Mouse (Mus musculus) C2C12 (cell line): ENCODE results near the gene Ppargc1a.

ENCODE experiments used
- CTCF ChIP-seq: IDR thresholded peaks from one replicate; pipeline ENCODE4 v1.5.1; 2011; ENCODE audit not compliant: control insufficient read depth, insufficient read depth, insufficient read length
- FOSL1 ChIP-seq: IDR thresholded peaks from one replicate; pipeline ENCODE4 v1.8.0; 2011; ENCODE audit warnings: mild to moderate bottlenecking, low read length; ENCODE audit not compliant: poor library complexity, insufficient read depth, severe bottlenecking
- USF1 ChIP-seq: IDR thresholded peaks from one replicate; pipeline ENCODE4 v1.6.1; 2011; ENCODE audit warnings: low read depth, mild to moderate bottlenecking, control low read depth, moderate library complexity

DNA sequence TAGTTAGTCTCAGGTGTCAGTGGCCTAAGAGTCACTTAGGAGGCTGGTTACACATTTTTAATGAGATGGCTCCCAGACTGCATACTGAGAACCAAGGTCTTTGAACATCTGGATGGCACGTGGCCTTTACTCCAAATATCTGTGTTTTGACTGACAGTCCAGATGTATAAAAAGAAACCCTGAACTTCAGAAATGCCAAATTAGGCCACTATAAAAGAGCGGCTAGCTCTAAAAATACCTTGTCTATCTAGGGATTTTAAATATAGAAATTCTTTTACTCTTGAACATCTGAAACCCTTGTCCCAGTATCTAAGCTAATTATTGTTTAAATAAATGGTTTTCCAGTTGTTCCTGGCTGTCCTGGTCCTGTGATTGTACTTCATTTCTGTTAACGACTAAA, 90.4 kb downstream of the Ppargc1a start:
- no peak for TF ChIP-seq CTCF
- no peak for TF ChIP-seq USF1
- TF ChIP-seq FOSL1: no peak
